ENCODE assay signal across 27 mouse cellular contexts in genomic region chr14:101465893-101466292, GRCm38 (mm10).
"Had no signal": no experiment of that assay in that cellular context is flagged by ENCODE, and none has a peak within 500 bp of the region (broad histone marks: within the 10 kb centered on the region; RNA-seq: fewer than 3 reads in every experiment).

No protein-coding gene starts in this region.

- H3K27ac ChIP-seq: embryonic facial prominence, embryonic 12.5 days; embryonic facial prominence, embryonic 13.5 days; embryonic facial prominence, embryonic 15.5 days; forebrain, embryonic 10.5 days; forebrain, embryonic 12.5 days; forebrain, embryonic 13.5 days; forebrain, embryonic 15.5 days; gastrocnemius, adult 2 months; heart, adult 2 months had no signal

- H3K36me3 ChIP-seq: embryonic facial prominence, embryonic 12.5 days; embryonic facial prominence, embryonic 13.5 days; embryonic facial prominence, embryonic 15.5 days; forebrain, embryonic 10.5 days; forebrain, embryonic 12.5 days; forebrain, embryonic 15.5 days had no signal

- H3K9ac ChIP-seq: embryonic facial prominence, embryonic 12.5 days; embryonic facial prominence, embryonic 13.5 days; embryonic facial prominence, embryonic 15.5 days; forebrain, embryonic 12.5 days; forebrain, embryonic 13.5 days; forebrain, embryonic 15.5 days; forebrain, postnatal 0 days had no signal

- H3K9me3 ChIP-seq: embryonic facial prominence, embryonic 12.5 days; embryonic facial prominence, embryonic 13.5 days; embryonic facial prominence, embryonic 15.5 days; forebrain, embryonic 10.5 days; forebrain, embryonic 12.5 days; forebrain, embryonic 13.5 days; forebrain, embryonic 15.5 days had no signal

- H3K4me2 ChIP-seq: embryonic facial prominence, embryonic 12.5 days; embryonic facial prominence, embryonic 13.5 days; embryonic facial prominence, embryonic 15.5 days; forebrain, embryonic 12.5 days; forebrain, embryonic 13.5 days; forebrain, embryonic 15.5 days had no signal

- H3K4me1 ChIP-seq: embryonic facial prominence, embryonic 12.5 days; embryonic facial prominence, embryonic 13.5 days; embryonic facial prominence, embryonic 15.5 days; forebrain, embryonic 10.5 days; forebrain, embryonic 12.5 days; forebrain, embryonic 13.5 days had no signal

- ATAC-seq: forebrain, embryonic 13.5 days; forebrain, embryonic 14.5 days; forebrain, embryonic 15.5 days; forebrain, embryonic 16.5 days; forebrain, postnatal 0 days had no signal

- H3K4me3 ChIP-seq: embryonic facial prominence, embryonic 12.5 days; embryonic facial prominence, embryonic 13.5 days; embryonic facial prominence, embryonic 15.5 days; erythroblast, embryonic 14.5 days; forebrain, embryonic 10.5 days; forebrain, embryonic 12.5 days; forebrain, embryonic 13.5 days; forebrain, embryonic 15.5 days; gastrocnemius, adult 2 months; heart, adult 2 months had no signal

- H3K27me3 ChIP-seq: embryonic facial prominence, embryonic 12.5 days; embryonic facial prominence, embryonic 13.5 days; embryonic facial prominence, embryonic 15.5 days; forebrain, embryonic 12.5 days; forebrain, embryonic 13.5 days; forebrain, embryonic 15.5 days had no signal

- DNase-seq: cerebellum, adult 2 months; cerebellum, adult 8-10 months; cerebellum, adult 9-10 months; cerebellum, adult 9-11 months; cerebellum, postnatal 10 days; cerebellum, postnatal 14 days; cerebellum, postnatal 25 days; cerebellum, postnatal 36 days; embryo, embryonic 11 days; forebrain, postnatal 0 days; gastrocnemius, adult 2 months; gastrocnemius, postnatal 10 days; gastrocnemius, postnatal 14 days; gastrocnemius, postnatal 25 days; gastrocnemius, postnatal 36 days; heart, adult 18-20 months; heart, adult 2 months had no signal
